Mouse (Mus musculus): ENCODE results near the gene Slc39a11. TPM values are rescaled to one million over a fixed set of nuclear protein-coding genes. Genes with fewer than 3 reads are reported as not detected.

Slc39a11 gene
- polyA plus RNA-seq, 1 experiment from 2014 or later, result 15.1 TPM

GRCm38 (mm10) chr11:113376066-113376465 lies 273.8 kb downstream of the Slc39a11 start:
- WGBS, result 83% methylated on average over 9 of the region's 9 CpGs

DNA sequence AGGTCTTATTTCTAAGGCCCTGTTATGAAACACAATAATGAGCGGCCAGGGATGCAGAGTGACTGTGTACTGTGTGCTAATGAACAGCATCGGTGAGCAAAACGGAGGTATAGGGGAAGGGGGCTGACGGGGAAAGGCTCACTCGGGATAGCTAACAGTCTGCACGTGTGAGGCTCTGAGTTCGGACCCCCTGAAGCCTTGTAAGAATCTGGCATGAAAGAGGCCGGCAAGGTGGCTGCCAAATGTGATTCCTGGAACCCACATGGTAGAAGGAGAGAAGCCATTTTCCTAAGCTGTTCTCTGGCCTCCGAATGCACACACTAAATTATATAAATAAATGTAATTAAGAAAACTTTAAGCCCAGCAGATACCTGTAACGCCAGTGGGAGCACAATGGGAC lies 276.0 kb downstream of the Slc39a11 start:
- Histone ChIP-seq H3K9ac (replicated peaks; ENCODE audit: low read depth) (no peak overlapping the region), H3K27me3 (replicated peaks; ENCODE audit: insufficient read depth, low read length) (no peaks in the 10 kb centered on the region), H3K4me1 (ENCODE audit: insufficient read depth, low read depth, low read length) (no peaks in the 10 kb centered on the region), H3K9me3 (ENCODE audit: low read length) (no peaks in the 10 kb centered on the region), H3K4me2 (replicated peaks; ENCODE audit: low read depth, low read length) (no peak overlapping the region), H3K27ac (ENCODE audit: low read length) (no peak overlapping the region), H3K36me3 (ENCODE audit: insufficient read depth, low read length) (no peaks in the 10 kb centered on the region), H3K4me3 (ENCODE audit: low read depth, low read length) (no peak overlapping the region)
- ATAC-seq (no peak), DNase-seq (ENCODE audit: low spot score) (no peak)
- TF ChIP-seq CTCF (IDR thresholded peaks at IDR 0.05), result no peak
- no peak for TF ChIP-seq EP300 (IDR thresholded peaks at IDR 0.05)
- WGBS, result 92% methylated on average over 10 of the region's 10 CpGs

More at GRCm38 (mm10) chr11:113376066-113376465, 273.8 kb downstream of the Slc39a11 start:
- H3K4me2 ChIP-seq (replicated peaks; ENCODE audit: low read depth, low read length), result no peak overlapping the region
- TF ChIP-seq CTCF (IDR thresholded peaks at IDR 0.05) (peak; percentile 36), EP300 (IDR thresholded peaks at IDR 0.05) (no peak)
- no peak for ATAC-seq
- H3K9me3 ChIP-seq (ENCODE audit: low read length), result no peaks in the 10 kb centered on the region
- no peaks in the 10 kb centered on the region for H3K4me1 ChIP-seq (ENCODE audit: insufficient read depth, low read depth, low read length)
- no peak overlapping the region for H3K27ac ChIP-seq (ENCODE audit: low read length)
- no peak overlapping the region for H3K4me3 ChIP-seq (ENCODE audit: low read depth, low read length)
- no peaks in the 10 kb centered on the region for H3K36me3 ChIP-seq (ENCODE audit: insufficient read depth, low read length)
- no peaks in the 10 kb centered on the region for H3K27me3 ChIP-seq (replicated peaks; ENCODE audit: insufficient read depth, low read length)
- no peak for DNase-seq (ENCODE audit: low spot score)
- no peak overlapping the region for H3K9ac ChIP-seq (replicated peaks; ENCODE audit: low read depth)

- H3K4me2 ChIP-seq (replicated peaks; ENCODE audit: low read depth, low read length), result no peak overlapping the region
- TF ChIP-seq CTCF (IDR thresholded peaks at IDR 0.05) (no peak), EP300 (IDR thresholded peaks at IDR 0.05) (no peak)
- H3K4me3 ChIP-seq (ENCODE audit: low read depth, low read length), result no peak overlapping the region
- no peak for DNase-seq (ENCODE audit: low spot score)
- no peaks in the 10 kb centered on the region for H3K36me3 ChIP-seq (ENCODE audit: insufficient read depth, low read length)
- H3K9me3 ChIP-seq (ENCODE audit: low read length), result no peaks in the 10 kb centered on the region
- H3K4me1 ChIP-seq (ENCODE audit: insufficient read depth, low read depth, low read length), result no peaks in the 10 kb centered on the region
- 98% methylated on average over 9 of the region's 9 CpGs for WGBS
- H3K27ac ChIP-seq (ENCODE audit: low read length), result no peak overlapping the region
- no peaks in the 10 kb centered on the region for H3K27me3 ChIP-seq (replicated peaks; ENCODE audit: insufficient read depth, low read length)
- no peak for ATAC-seq
- H3K9ac ChIP-seq (replicated peaks; ENCODE audit: low read depth), result no peak overlapping the region
Measured at GRCm38 (mm10) chr11:113373331-113373730, 276.5 kb downstream of the Slc39a11 start.

DNA sequence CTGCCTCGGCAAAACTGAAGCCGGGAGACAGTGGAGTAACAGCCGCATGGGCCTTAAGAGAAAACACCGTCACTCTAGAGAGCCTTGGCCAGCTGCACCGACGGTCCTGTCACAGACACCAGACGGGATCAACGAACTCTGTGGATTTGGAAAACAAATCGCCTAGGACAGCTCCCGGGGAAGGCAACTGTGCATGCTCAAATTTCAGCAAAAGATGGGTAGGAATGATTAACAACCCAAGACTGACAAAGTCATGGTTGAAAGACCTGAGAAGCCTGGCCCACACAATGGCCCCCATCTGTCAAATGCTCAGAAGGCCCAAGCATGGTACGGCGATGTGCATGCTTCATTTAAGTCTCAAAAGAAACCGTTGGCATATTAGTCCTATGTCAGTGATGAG lies 281.8 kb downstream of the Slc39a11 start:
- H3K9me3 ChIP-seq (ENCODE audit: low read length), result no peaks in the 10 kb centered on the region
- no peak for DNase-seq (ENCODE audit: low spot score)
- TF ChIP-seq CTCF (IDR thresholded peaks at IDR 0.05), result no peak
- TF ChIP-seq EP300 (IDR thresholded peaks at IDR 0.05), result no peak
- ATAC-seq, result no peak
- H3K4me3 ChIP-seq (ENCODE audit: low read depth, low read length), result no peak overlapping the region
- H3K27ac ChIP-seq (ENCODE audit: low read length), result no peak overlapping the region
- no peaks in the 10 kb centered on the region for H3K4me1 ChIP-seq (ENCODE audit: insufficient read depth, low read depth, low read length)
- H3K4me2 ChIP-seq (replicated peaks; ENCODE audit: low read depth, low read length), result no peak overlapping the region
- H3K9ac ChIP-seq (replicated peaks; ENCODE audit: low read depth), result no peak overlapping the region
- WGBS, result 47% methylated on average over 13 of the region's 13 CpGs
- H3K27me3 ChIP-seq (replicated peaks; ENCODE audit: insufficient read depth, low read length), result no peaks in the 10 kb centered on the region
- no peaks in the 10 kb centered on the region for H3K36me3 ChIP-seq (ENCODE audit: insufficient read depth, low read length)

DNA sequence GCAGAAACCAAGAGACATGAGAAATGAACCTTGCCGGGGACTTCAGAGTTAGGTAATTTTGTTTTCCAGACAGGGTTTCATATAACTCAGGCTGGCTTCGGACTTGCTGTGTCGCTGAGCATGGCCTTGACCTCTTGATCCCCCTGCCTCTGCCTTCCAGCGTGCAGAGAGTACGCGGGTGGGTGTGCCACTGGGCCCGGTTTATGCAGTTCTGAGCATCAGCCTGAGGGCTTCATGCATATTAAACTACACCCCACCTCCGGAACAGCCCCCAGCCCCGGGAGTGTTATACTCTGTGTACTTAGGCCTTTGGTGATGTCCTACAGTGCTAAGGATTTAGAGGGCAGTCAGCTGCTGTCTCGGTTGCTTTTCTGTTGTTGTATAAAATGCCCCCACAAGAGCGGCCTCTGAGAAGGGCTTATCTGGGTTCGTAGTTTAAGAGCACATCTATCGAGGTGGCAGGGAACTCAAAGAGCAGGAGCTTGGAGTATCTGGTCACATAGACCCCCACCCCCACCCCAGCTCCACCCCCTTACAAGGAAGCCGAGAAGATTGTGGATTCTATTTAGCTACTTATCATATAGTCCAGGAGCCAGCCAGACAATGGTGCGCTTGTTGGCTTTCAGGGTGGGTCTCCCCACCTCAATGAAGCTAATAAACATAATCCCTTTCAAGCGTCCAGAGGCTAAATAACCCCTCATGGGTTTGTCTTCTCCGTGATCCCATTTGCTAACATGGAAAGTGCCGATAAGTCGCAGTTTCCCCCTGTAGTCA lies 283.4 kb downstream of the Slc39a11 start:
- Histone ChIP-seq H3K36me3 (ENCODE audit: insufficient read depth, low read length) (no peaks in the 10 kb centered on the region), H3K9ac (replicated peaks; ENCODE audit: low read depth) (no peak overlapping the region), H3K27me3 (replicated peaks; ENCODE audit: insufficient read depth, low read length) (no peaks in the 10 kb centered on the region), H3K4me2 (replicated peaks; ENCODE audit: low read depth, low read length) (no peak overlapping the region), H3K9me3 (ENCODE audit: low read length) (no peaks in the 10 kb centered on the region), H3K27ac (ENCODE audit: low read length) (no peak overlapping the region), H3K4me1 (ENCODE audit: insufficient read depth, low read depth, low read length) (no peaks in the 10 kb centered on the region), H3K4me3 (ENCODE audit: low read depth, low read length) (no peak overlapping the region)
- no peak for TF ChIP-seq CTCF (IDR thresholded peaks at IDR 0.05)
- TF ChIP-seq EP300 (IDR thresholded peaks at IDR 0.05), result no peak
- DNase-seq (ENCODE audit: low spot score) (no peak), ATAC-seq (no peak)
- WGBS, result 44% methylated on average over 19 of the region's 19 CpGs

DNA sequence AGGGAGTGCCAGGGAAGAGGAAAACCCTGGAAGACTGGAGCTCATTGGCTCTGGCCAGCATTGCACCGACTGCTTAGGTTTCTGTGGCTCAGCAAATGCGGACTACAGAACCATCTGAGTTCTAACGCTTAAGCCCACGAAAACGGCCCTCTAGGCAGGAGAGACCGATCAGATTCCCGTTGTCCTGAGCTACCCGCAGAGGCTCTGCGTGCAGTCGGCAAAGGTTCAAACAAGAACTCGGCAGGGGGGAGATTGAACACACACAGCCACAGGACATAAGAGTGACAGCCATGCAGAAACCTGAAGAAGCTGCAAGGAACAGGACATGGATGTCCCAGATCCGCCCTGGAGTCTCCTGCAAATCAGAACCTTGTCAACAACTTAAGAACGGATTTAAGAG lies 286.1 kb downstream of the Slc39a11 start:
- ATAC-seq, result no peak
- no peak overlapping the region for H3K4me2 ChIP-seq (replicated peaks; ENCODE audit: low read depth, low read length)
- TF ChIP-seq CTCF (IDR thresholded peaks at IDR 0.05), result no peak
- no peak for TF ChIP-seq EP300 (IDR thresholded peaks at IDR 0.05)
- DNase-seq (ENCODE audit: low spot score), result no peak
- H3K27ac ChIP-seq (ENCODE audit: low read length), result no peak overlapping the region
- no peak overlapping the region for H3K9ac ChIP-seq (replicated peaks; ENCODE audit: low read depth)
- H3K4me1 ChIP-seq (ENCODE audit: insufficient read depth, low read depth, low read length), result no peaks in the 10 kb centered on the region
- H3K4me3 ChIP-seq (ENCODE audit: low read depth, low read length), result no peak overlapping the region
- no peaks in the 10 kb centered on the region for H3K27me3 ChIP-seq (replicated peaks; ENCODE audit: insufficient read depth, low read length)
- H3K36me3 ChIP-seq (ENCODE audit: insufficient read depth, low read length), result no peaks in the 10 kb centered on the region
- 52% methylated on average over 13 of the region's 13 CpGs for WGBS
- no peaks in the 10 kb centered on the region for H3K9me3 ChIP-seq (ENCODE audit: low read length)

All from lung, postnatal 0 days (tissue).